Mouse (Mus musculus) heart, embryonic 15.5 days (tissue): ENCODE results near the gene Hivep2. TPM values are rescaled to one million over a fixed set of nuclear protein-coding genes. Genes with fewer than 3 reads are reported as not detected.

Experiments
- ATAC-seq: fragments of 200-750 bp; cut with Nextera tagmentation; replicated peaks from 2 replicates; pipeline ENCODE4 v1.8.0; 2017; ENCODE audit warnings: low read depth, moderate TSS enrichment; ENCODE audit not compliant: insufficient number of reproducible peaks, insufficient read depth, low FRiP score
- H3K27ac ChIP-seq: fragments of 300-500 bp; sonication (generic); 2 replicates; pipeline ENCODE4 v1.5.1; 2015; ENCODE audit warnings: mild to moderate bottlenecking, inconsistent platforms
- H3K27me3 ChIP-seq: fragments of 300-500 bp; sonication (generic); 2 replicates; pipeline ENCODE4 v1.6.1; 2015; ENCODE audit warnings: inconsistent platforms
- H3K36me3 ChIP-seq: fragments of 300-500 bp; sonication (generic); 2 replicates; pipeline ENCODE4 v1.6.1; 2015; ENCODE audit warnings: mild to moderate bottlenecking, inconsistent platforms
- H3K4me1 ChIP-seq: fragments of 300-500 bp; sonication (generic); replicated peaks from 2 replicates; pipeline ENCODE4 v1.6.1; 2015; ENCODE audit warnings: inconsistent platforms
- H3K4me2 ChIP-seq: fragments of 300-500 bp; sonication (generic); 2 replicates; pipeline ENCODE4 v1.6.1; 2015; ENCODE audit warnings: inconsistent platforms, mild to moderate bottlenecking, moderate library complexity
- H3K4me3 ChIP-seq: fragments of 300-500 bp; sonication (generic); 2 replicates; pipeline ENCODE4 v1.5.1; 2015; ENCODE audit warnings: mild to moderate bottlenecking, inconsistent platforms
- H3K9ac ChIP-seq: fragments of 300-500 bp; sonication (generic); 2 replicates; pipeline ENCODE4 v1.6.1; 2015; ENCODE audit warnings: mild to moderate bottlenecking, inconsistent platforms
- H3K9me3 ChIP-seq: fragments of 300-500 bp; sonication (generic); replicated peaks from 2 replicates; pipeline ENCODE4 v1.6.1; 2016; ENCODE audit warnings: inconsistent platforms
- WGBS: fragments of 180-500 bp; shearing (Covaris S2); methylation state at CpG from one replicate; pipeline ENCODE4 v1.1.7; 2015; ENCODE audit warnings: mixed read lengths; 5-methylcytosine and 5-hydroxymethylcytosine counted together
- polyA plus RNA-seq: library from polyadenylated mRNA; unstranded; fragments of >200 nt; fragmentation: Nextera tagmentation; extraction: Ambion mirVana; gene quantifications from 2 replicates; pipeline ENCODE4 v1.2.1, GENCODE M21; 2015

The Hivep2 gene
- polyA plus RNA-seq, 1 experiment from 2014 or later: 4.8 TPM

- 87% methylated on average over 4 of the region's 4 CpGs for WGBS
Measured at GRCm38 (mm10) chr10:14063226-14063625, 97.4 kb downstream of the Hivep2 start.

GRCm38 (mm10) chr10:14064759-14065395 lies 99.0 kb downstream of the Hivep2 start:
- no peak overlapping the region for H3K4me3 ChIP-seq
- H3K36me3 ChIP-seq: no peaks in the 10 kb centered on the region
- no peak overlapping the region for H3K9ac ChIP-seq
- H3K27me3 ChIP-seq: no peaks in the 10 kb centered on the region
- no peak overlapping the region for H3K27ac ChIP-seq
- no peaks in the 10 kb centered on the region for H3K9me3 ChIP-seq
- H3K4me2 ChIP-seq: no peak overlapping the region
- ATAC-seq: no peak
- H3K4me1 ChIP-seq: peaks cover 16% of the 10 kb centered on the region
- 44% methylated on average over 15 of the region's 15 CpGs for WGBS

More at GRCm38 (mm10) chr10:14063226-14063625, 97.4 kb downstream of the Hivep2 start:
- Histone ChIP-seq H3K27ac (no peak overlapping the region), H3K36me3 (no peaks in the 10 kb centered on the region), H3K4me1 (peaks cover 16% of the 10 kb centered on the region), H3K9me3 (no peaks in the 10 kb centered on the region), H3K9ac (no peak overlapping the region), H3K27me3 (no peaks in the 10 kb centered on the region), H3K4me2 (no peak overlapping the region), H3K4me3 (no peak overlapping the region)
- no peak for ATAC-seq

- ATAC-seq: no peak
- Histone ChIP-seq H3K9ac (no peak overlapping the region), H3K4me3 (no peak overlapping the region), H3K9me3 (no peaks in the 10 kb centered on the region), H3K4me1 (peaks cover 26% of the 10 kb centered on the region), H3K36me3 (no peaks in the 10 kb centered on the region), H3K27me3 (no peaks in the 10 kb centered on the region), H3K27ac (no peak overlapping the region), H3K4me2 (no peak overlapping the region)
- 80% methylated on average over 4 of the region's 4 CpGs for WGBS
Measured at GRCm38 (mm10) chr10:14067802-14068201, 101.9 kb downstream of the Hivep2 start.

DNA sequence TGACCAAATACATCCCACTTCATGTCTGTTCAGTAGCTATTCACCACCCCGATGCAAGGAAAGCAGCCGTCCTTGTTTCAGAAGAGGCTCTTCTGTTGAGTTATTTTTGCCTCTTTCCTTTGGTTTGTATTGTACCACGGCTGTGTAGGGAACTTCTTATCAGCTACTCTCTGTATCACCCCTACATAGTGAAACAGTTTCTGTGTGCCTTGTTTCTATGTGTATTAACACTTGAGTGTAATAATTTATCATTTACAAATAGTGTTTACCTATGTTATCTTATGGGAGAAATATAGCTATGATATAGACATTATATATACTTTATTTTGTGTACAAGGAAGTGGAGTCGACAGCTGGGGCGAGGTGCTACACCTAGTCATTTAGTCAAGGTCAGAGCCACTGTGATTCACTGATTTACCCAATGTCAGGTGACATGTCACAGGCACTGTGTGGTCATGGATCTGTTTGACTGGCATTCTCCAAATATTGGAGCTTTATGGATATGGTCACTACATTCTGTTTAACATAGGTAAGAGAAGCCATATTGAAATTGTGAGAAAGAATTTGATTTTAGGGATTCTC lies 104.7 kb downstream of the Hivep2 start:
- Histone ChIP-seq H3K27ac (0 out of 2 replicates have a peak overlapping the region, but pooled peaks have one; percentile 18), H3K36me3 (no peaks in the 10 kb centered on the region), H3K4me3 (no peak overlapping the region), H3K27me3 (no peaks in the 10 kb centered on the region), H3K4me2 (no peak overlapping the region), H3K4me1 (peaks cover 17% of the 10 kb centered on the region), H3K9ac (no peak overlapping the region), H3K9me3 (no peaks in the 10 kb centered on the region)
- no peak for ATAC-seq
- WGBS: 45% methylated on average over 5 of the region's 5 CpGs

- no peak overlapping the region for H3K4me3 ChIP-seq
- H3K27me3 ChIP-seq: no peaks in the 10 kb centered on the region
- ATAC-seq: no peak
- H3K27ac ChIP-seq: no peak overlapping the region
- H3K9ac ChIP-seq: no peak overlapping the region
- H3K4me1 ChIP-seq: peaks cover 14% of the 10 kb centered on the region
- no peaks in the 10 kb centered on the region for H3K9me3 ChIP-seq
- no peaks in the 10 kb centered on the region for H3K36me3 ChIP-seq
- no peak overlapping the region for H3K4me2 ChIP-seq
- WGBS: 82% methylated on average over 3 of the region's 3 CpGs
Measured at GRCm38 (mm10) chr10:14072504-14072903, 106.6 kb downstream of the Hivep2 start.

DNA sequence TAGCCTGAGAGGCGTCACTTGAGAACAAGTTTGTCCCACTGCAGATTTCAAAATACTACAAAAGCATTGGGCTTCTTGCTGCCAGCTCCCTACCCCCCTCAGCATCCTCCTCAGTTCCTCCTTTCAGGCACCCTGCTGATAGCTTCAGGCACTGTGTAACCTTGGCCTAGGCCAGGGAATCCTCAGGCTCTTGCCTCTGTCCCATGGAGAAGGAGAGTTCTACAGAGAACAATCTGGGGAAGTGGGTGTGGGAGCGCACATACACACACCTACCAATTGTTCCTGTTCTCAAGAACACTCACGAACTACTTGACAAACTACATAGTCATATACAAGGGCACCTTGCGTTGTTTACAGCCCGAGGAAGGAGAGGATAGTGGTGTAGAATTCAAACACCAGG lies 109.9 kb downstream of the Hivep2 start:
- ATAC-seq: no peak
- H3K4me2 ChIP-seq: no peak overlapping the region
- H3K9ac ChIP-seq: no peak overlapping the region
- H3K27me3 ChIP-seq: no peaks in the 10 kb centered on the region
- no peaks in the 10 kb centered on the region for H3K9me3 ChIP-seq
- H3K4me3 ChIP-seq: no peak overlapping the region
- H3K27ac ChIP-seq: no peak overlapping the region
- 80% methylated on average over 5 of the region's 5 CpGs for WGBS
- peaks cover 10% of the 10 kb centered on the region; the same call in 1 of the 2 replicates for H3K4me1 ChIP-seq
- H3K36me3 ChIP-seq: no peaks in the 10 kb centered on the region

DNA sequence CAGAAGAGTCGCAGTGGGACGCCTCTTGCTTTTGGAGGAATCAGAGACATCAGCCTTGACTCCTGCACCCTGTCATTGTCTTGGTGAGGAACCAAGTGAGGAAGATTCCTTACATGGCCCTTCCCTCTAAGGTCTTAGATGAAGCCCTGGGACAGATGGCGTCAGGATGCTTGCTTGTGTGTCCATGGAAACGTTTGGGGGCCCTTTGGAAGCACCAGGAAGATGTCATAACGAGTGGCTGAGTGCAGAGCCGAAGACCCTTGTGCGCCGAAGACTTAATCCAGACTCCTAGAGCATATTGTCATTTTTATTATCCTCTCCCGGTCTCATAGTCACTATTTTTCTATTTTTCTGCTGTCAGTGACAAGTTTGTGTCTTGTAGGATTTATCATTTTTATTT lies 111.0 kb downstream of the Hivep2 start:
- no peaks in the 10 kb centered on the region for H3K27me3 ChIP-seq
- no peak overlapping the region for H3K27ac ChIP-seq
- H3K4me3 ChIP-seq: no peak overlapping the region
- no peak overlapping the region for H3K4me2 ChIP-seq
- no peaks in the 10 kb centered on the region for H3K36me3 ChIP-seq
- 83% methylated on average over 9 of the region's 9 CpGs for WGBS
- no peaks in the 10 kb centered on the region for H3K9me3 ChIP-seq
- H3K9ac ChIP-seq: no peak overlapping the region
- H3K4me1 ChIP-seq: peaks cover 9% of the 10 kb centered on the region; the same call in 1 of the 2 replicates
- ATAC-seq: no peak

GRCm38 (mm10) chr10:14080830-14081229 lies 115.0 kb downstream of the Hivep2 start:
- Histone ChIP-seq H3K36me3 (no peaks in the 10 kb centered on the region), H3K9ac (no peak overlapping the region), H3K27me3 (no peaks in the 10 kb centered on the region), H3K4me1 (peaks cover 5% of the 10 kb centered on the region), H3K4me3 (no peak overlapping the region), H3K9me3 (no peaks in the 10 kb centered on the region), H3K4me2 (no peak overlapping the region), H3K27ac (no peak overlapping the region)
- ATAC-seq: no peak
- WGBS: 73% methylated on average over 6 of the region's 6 CpGs

DNA sequence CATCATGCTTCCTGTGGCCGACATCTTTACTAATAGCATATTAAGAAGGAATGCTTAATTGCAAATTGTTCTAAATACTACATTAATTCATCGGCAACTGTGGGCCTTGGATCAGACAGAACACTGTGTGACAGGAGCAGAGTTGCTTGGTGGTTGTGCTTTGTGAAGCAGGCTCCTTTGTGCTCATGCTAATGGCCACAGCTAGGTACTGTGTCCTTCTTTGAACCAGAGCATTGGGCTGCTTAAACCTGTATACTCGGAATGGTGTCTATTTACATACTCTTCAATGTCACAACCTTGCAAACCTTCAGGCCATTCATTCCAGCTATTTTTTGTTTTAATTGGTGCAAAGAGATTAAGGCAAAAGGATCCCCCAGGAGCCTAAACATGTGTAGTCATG lies 115.9 kb downstream of the Hivep2 start:
- Histone ChIP-seq H3K9me3 (no peaks in the 10 kb centered on the region), H3K36me3 (no peaks in the 10 kb centered on the region)

DNA sequence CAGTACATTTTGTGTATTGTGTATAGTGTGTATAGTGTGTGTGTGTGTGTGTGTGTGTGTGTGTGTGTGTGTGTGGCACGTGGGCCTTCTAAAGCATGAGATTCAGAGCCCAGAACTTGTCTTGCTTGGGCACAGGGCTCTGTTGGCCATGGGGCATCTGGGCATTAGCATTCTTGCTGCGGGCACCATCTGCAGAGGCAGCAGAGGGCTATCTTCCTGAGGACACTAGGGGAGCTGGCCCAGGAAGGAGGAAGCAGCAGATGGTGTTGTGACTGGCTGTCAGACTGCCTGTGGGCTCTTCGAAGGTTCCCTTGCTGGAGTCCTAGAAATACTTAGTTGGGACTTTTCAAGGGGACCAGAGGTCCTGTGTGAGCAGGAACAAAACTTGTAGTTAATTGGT lies 116.4 kb downstream of the Hivep2 start:
- Histone ChIP-seq H3K27me3 (no peaks in the 10 kb centered on the region), H3K27ac (no peak overlapping the region), H3K9me3 (no peaks in the 10 kb centered on the region), H3K36me3 (no peaks in the 10 kb centered on the region), H3K4me1 (peaks cover 9% of the 10 kb centered on the region), H3K4me2 (no peak overlapping the region), H3K4me3 (no peak overlapping the region), H3K9ac (no peak overlapping the region)
- no peak for ATAC-seq
- 73% methylated on average over 3 of the region's 3 CpGs for WGBS

More for the DNA sequence above, 115.9 kb downstream of the Hivep2 start:
- Histone ChIP-seq H3K4me1 (peaks cover 9% of the 10 kb centered on the region), H3K9ac (no peak overlapping the region), H3K4me2 (no peak overlapping the region), H3K27ac (no peak overlapping the region), H3K4me3 (no peak overlapping the region), H3K27me3 (no peaks in the 10 kb centered on the region)
- no peak for ATAC-seq
- 78% methylated on average over 3 of the region's 3 CpGs for WGBS

DNA sequence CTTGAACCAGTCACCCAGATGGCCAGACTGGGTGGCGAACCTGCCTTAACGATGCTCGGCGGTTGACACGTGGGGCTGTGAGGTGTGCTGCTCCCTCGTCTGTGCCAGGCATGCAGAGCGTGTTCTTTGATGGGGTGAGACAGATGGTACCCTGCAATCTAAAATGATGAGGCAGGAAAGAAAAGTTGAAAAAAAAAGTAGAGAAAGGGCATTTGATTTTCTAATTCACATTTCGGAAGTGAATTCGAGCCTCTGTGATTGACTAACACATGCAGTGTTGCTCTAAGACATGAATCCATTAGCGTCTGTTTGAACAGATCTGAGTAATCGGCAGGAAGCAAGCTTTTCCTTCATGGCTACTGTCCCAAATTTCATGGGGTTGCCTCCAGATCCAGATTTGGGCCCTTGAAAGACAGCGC lies 119.4 kb downstream of the Hivep2 start:
- H3K4me2 ChIP-seq: peak overlapping the region; percentile 45; the same call in 1 of the 2 replicates
- H3K9me3 ChIP-seq: no peaks in the 10 kb centered on the region
- no peak overlapping the region for H3K4me3 ChIP-seq
- ATAC-seq: no peak
- no peak overlapping the region for H3K9ac ChIP-seq
- no peaks in the 10 kb centered on the region for H3K27me3 ChIP-seq
- 78% methylated on average over 12 of the region's 12 CpGs for WGBS
- H3K36me3 ChIP-seq: no peaks in the 10 kb centered on the region
- H3K4me1 ChIP-seq: peaks cover 17% of the 10 kb centered on the region
- H3K27ac ChIP-seq: peak overlapping the region; percentile 81
